Mouse (Mus musculus): ENCODE data around the gene Rhoq.

The Rhoq gene

GRCm38 (mm10) chr17:86963586-86963902 lies 662 bp downstream of the Rhoq start:
- DNase-seq (ENCODE audit: low spot score), result peak; percentile 78

- DNase-seq (ENCODE audit: low spot score), result no peak
These were observed 1.2 kb downstream of the Rhoq start for GRCm38 (mm10) chr17:86964041-86964440.

GRCm38 (mm10) chr17:86964502-86964901 lies 1.6 kb downstream of the Rhoq start:
- DNase-seq (ENCODE audit: low spot score), result peak; percentile 92

GRCm38 (mm10) chr17:86965121-86965520 lies 2.2 kb downstream of the Rhoq start:
- no peak for DNase-seq (ENCODE audit: low spot score)

GRCm38 (mm10) chr17:86966040-86966439 lies 3.2 kb downstream of the Rhoq start:
- DNase-seq (ENCODE audit: low spot score), result no peak

GRCm38 (mm10) chr17:86967048-86967447 lies 4.2 kb downstream of the Rhoq start:
- DNase-seq (ENCODE audit: low spot score), result no peak

GRCm38 (mm10) chr17:86967536-86968525 lies 4.9 kb downstream of the Rhoq start:
- DNase-seq (ENCODE audit: low spot score), result no peak

- DNase-seq (ENCODE audit: low spot score), result no peak
These were observed 5.7 kb downstream of the Rhoq start for GRCm38 (mm10) chr17:86968581-86968980.

GRCm38 (mm10) chr17:86969582-86969981 lies 6.7 kb downstream of the Rhoq start:
- DNase-seq (ENCODE audit: low spot score), result no peak

GRCm38 (mm10) chr17:86970026-86970750 lies 7.3 kb downstream of the Rhoq start:
- no peak for DNase-seq (ENCODE audit: low spot score)

- no peak for DNase-seq (ENCODE audit: low spot score)
These were observed 8.2 kb downstream of the Rhoq start for GRCm38 (mm10) chr17:86971036-86971435.

GRCm38 (mm10) chr17:86971860-86972259 lies 9.0 kb downstream of the Rhoq start:
- no peak for DNase-seq (ENCODE audit: low spot score)

- no peak for DNase-seq (ENCODE audit: low spot score)
These were observed 10.2 kb downstream of the Rhoq start for GRCm38 (mm10) chr17:86973097-86973496.

- no peak for DNase-seq (ENCODE audit: low spot score)
These were observed 13.5 kb downstream of the Rhoq start for GRCm38 (mm10) chr17:86976387-86976786.

- DNase-seq (ENCODE audit: low spot score), result no peak
These were observed 15.6 kb downstream of the Rhoq start for GRCm38 (mm10) chr17:86978496-86978895.

- no peak for DNase-seq (ENCODE audit: low spot score)
These were observed 18.3 kb downstream of the Rhoq start for GRCm38 (mm10) chr17:86981205-86981604.

GRCm38 (mm10) chr17:86981701-86982100 lies 18.8 kb downstream of the Rhoq start:
- DNase-seq (ENCODE audit: low spot score), result no peak

- DNase-seq (ENCODE audit: low spot score), result peak; percentile 31
These were observed 19.6 kb downstream of the Rhoq start for GRCm38 (mm10) chr17:86982497-86982896.

- peak; percentile 46 for DNase-seq (ENCODE audit: low spot score)
These were observed 23.7 kb downstream of the Rhoq start for GRCm38 (mm10) chr17:86986449-86987138.

GRCm38 (mm10) chr17:86988161-86988560 lies 25.3 kb downstream of the Rhoq start:
- DNase-seq (ENCODE audit: low spot score), result no peak

- DNase-seq (ENCODE audit: low spot score), result no peak
These were observed 25.8 kb downstream of the Rhoq start for GRCm38 (mm10) chr17:86988601-86989184.

GRCm38 (mm10) chr17:86991306-86991705 lies 28.4 kb downstream of the Rhoq start:
- no peak for DNase-seq (ENCODE audit: low spot score)

Data from embryo, embryonic 10 days (tissue).